Mouse (Mus musculus): ENCODE measurements at regions not wholly inside any gene's neighbourhood (a gene's known extent, or its start where the extent isn't known, plus 50 kb on each side); places are given as distances from the start of the nearest gene placed in this dataset.
A peak's percentile ranks its signal among the peaks of the same experiment; 100 is the strongest.
"Not testable (repeated sequence)": the region's sequence is repeated elsewhere in the genome, so short reads cannot be mapped to it uniquely, and the experiment has no call there.

DNA sequence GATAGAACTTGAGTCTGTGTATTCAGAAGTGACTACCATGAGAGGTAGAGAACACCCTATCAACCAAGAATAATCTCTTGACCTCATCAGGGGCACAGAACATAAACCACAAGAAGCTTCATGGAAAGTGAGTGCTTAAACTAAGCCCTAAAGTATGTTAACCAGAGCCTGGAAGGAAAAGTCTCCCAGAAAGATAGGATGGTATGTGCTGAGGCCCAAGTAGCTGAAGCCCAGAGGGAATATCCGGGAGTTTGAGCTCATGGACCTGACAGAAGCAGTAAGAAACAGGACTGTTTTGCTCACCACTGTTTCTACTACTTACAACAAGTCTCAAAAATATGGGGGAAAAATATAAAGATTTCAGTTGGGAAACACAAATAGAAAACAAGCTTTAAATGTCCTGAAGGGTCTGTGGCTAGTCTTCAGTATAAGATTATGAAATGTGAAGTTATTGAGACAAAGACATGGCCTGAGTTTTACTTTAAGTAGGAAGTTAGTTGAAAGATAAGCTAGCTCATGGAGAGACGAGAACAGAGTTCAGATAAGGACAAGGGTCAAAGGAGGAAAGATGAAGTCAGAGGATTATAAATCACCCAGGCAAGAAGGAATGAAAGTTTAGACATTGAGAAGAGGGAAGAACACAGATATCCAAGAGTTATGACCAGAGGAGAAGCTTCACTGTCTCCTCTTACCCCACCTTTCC, 315.8 kb upstream of the Tbl1xr1 start:
- DNase-seq = no peak

DNA sequence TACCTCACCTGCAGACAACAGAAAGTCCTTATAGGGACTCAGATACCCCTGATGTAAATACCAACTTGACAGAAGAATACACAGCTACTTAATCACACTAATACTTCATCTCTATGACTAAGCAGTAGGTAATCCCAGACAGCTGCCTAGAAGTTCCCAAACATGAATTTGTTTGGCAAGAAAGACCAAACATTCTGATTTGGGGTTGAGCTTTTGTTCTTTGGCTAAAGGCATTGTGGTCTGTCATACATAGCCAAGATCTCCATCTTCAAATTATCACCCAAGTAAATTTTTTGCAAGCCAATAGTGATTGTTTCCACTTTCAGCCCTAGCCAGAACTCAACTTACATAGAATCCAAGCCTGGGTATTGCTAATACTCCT, 315.2 kb upstream of the Tbl1xr1 start:
- no peak for DNase-seq

GRCm38 (mm10) chr3:21761909-21762308, 314.5 kb upstream of the Tbl1xr1 start:
- no peak for DNase-seq

DNA sequence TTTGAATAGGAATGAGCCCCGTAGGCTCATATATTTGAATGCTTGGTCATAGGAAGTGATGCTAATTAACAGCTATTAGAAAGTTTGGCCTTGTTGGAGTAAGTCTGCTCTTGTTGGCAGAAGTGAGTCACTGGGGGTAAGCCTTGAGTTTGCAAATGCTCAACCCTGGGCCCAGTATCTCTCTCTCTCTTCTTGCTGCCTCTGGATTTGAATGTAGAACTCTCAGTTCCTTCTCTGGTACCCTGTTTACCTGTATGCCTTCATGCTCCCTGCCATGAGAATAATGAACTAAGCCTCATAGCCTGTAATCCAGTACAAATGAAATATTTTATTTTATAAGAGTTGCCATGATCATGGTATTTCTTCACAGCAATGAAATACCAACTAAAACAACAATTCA, 308.4 kb upstream of the Tbl1xr1 start:
- no peak for DNase-seq

GRCm38 (mm10) chr3:21769920-21770547, 306.4 kb upstream of the Tbl1xr1 start:
- no peak for DNase-seq

GRCm38 (mm10) chr3:21771752-21772298, 304.6 kb upstream of the Tbl1xr1 start:
- DNase-seq = no peak

GRCm38 (mm10) chr3:21774172-21774842, 302.1 kb upstream of the Tbl1xr1 start:
- DNase-seq = no peak

- no peak for DNase-seq
Measured at GRCm38 (mm10) chr3:21778789-21779188, 297.7 kb upstream of the Tbl1xr1 start.

GRCm38 (mm10) chr3:21791983-21792631, 284.3 kb upstream of the Tbl1xr1 start:
- DNase-seq = no peak

GRCm38 (mm10) chr3:21798139-21798538, 278.3 kb upstream of the Tbl1xr1 start:
- no peak for DNase-seq

DNA sequence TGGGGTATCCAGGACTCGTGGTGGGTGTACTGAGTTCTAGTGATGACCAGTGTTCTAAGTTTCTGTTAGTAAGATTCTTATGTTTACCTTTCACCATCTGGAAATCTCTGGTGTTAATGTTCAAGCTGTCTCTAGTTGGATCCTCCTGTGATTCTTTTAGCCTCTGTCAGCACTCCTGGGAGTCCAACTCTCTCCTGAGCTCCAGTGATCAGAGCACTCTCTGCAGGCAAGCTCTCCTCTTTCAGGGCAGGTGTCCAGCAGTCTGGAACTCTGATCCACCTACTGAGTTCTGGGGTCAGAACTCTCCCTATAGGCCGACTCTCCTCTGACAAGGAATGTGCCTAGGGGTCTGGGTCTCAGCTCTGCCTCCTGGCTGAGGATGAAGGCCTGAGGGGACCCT, 272.6 kb upstream of the Tbl1xr1 start:
- DNase-seq = not testable (repeated sequence)

GRCm38 (mm10) chr3:21806494-21807157, 269.8 kb upstream of the Tbl1xr1 start:
- DNase-seq = no peak

DNA sequence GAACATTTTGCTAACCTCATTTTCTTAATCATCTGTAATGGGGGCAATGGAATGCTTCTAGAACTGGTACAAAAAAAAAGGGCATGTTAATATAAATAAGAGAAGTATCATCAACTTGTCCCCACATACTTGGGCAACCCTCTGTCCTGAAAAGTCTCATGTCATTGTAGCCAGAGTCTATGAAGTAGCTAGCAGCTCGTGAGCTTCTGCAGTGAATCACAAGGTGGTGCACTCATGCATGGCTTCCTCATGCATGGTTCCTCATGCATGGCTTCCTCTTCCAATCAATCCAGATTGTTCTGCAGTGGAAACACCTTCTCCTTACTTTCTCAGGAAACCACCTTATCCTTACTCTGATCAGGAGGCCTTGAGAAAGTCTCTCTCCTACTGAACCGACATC, 267.9 kb upstream of the Tbl1xr1 start:
- no peak for DNase-seq

GRCm38 (mm10) chr3:21809769-21810470, 266.5 kb upstream of the Tbl1xr1 start:
- peak in 1 of 2 experiments; percentile 17 for DNase-seq

- DNase-seq = no peak
Measured at GRCm38 (mm10) chr3:21813401-21813800, 263.1 kb upstream of the Tbl1xr1 start.

DNA sequence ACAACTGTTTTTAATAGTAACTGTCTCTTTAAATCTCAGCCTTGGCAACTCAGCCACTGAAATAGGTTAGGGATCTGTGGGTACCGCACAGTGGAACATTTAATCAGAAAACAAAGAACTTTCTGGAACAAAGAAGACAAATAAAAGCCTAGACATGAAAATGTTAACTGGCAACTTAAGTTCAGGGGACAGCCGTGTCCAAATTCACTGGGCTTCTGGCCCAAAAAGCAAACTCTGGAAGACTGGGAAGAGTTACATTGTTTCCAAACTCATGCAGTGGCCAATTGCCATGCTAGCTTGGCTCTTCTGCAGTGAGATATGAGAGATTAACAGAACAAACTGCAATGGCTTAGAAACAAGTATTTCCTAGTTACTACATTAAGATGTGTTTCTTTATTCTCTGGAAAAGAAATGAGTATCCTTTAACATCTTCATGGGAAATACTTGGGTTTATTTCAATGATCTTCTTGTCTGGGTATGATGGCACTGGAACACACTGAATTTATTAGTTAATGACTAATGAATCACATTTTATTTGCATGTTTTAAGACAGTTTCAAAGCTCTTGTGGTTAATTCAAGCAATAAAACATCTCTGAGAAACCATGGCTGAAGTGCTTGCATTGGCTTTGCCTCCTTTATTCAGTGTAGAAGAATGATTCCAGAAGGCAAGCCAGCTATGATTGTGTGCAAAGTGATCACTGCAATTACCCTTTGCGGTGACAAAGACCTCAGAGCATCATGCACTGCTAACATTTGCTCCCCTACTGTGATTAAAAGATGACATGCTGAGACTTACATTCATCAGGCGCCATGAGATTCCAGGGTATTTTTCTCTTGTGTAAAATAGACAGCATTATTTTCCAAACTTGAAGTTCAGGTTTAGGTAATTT, 259.2 kb upstream of the Tbl1xr1 start:
- no peak for DNase-seq

DNA sequence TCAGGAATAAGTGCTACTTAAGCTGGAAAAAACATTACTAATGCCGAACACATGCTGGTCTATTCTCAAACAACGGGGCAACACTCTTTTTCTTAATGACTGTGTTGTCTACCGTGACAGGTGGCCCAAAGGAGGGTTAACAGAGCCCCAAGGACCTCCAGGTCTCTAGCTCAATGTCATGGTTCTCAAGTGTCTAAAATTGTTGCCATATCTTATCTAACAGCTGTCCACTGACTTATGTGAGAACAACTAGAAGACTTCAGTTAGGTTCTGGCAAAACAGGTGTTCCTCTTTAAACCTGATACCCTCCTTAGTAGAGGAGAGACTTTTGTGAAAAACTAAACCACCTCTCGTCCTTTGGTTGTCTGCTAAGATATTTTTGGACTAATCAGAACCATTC, 257.4 kb upstream of the Tbl1xr1 start:
- no peak for DNase-seq

DNA sequence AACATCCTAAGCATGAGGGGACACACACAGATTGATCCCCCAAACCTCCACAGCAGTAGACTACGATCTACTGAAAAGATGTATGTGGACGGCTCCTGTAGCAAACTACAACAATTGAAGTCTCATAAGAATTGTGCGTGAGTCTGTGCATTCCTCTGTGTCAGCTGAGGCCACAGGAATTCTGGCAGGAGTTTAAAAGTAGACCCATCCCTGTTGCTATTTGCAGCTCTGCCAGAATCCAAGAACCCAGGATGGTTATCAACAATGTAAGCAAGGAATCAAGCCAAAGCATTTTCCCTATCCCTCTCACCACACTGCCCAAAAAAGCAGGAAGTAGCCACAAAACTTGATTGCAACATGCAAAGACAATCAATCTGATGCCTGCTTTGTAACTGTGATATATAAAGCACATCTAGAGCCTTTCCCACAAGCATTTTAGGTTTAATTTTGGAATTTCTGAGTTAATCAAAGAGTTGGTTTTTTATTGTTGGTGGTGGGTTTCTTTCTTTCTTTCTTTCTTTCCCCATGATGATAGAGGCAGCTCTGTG, 256.3 kb upstream of the Tbl1xr1 start:
- no peak for DNase-seq

DNA sequence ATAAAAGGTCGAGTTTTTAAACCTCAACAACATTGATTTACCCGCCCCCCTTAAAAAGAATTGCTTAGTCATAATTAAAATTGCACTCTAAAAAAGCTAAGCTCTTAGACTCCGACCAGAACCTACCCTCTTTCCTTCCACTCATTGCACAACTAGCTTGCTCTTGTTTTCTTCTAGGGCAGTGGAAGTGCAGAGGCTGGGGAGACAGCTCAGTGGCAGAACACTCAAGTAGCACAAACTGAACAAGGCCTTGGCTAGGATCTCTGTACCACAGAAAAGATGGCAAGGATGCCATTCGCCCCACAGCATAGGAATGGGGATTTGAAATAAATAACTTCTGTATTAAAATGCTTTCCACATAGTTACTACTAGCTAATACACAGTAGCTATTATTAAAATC, 253.8 kb upstream of the Tbl1xr1 start:
- DNase-seq = no peak

DNA sequence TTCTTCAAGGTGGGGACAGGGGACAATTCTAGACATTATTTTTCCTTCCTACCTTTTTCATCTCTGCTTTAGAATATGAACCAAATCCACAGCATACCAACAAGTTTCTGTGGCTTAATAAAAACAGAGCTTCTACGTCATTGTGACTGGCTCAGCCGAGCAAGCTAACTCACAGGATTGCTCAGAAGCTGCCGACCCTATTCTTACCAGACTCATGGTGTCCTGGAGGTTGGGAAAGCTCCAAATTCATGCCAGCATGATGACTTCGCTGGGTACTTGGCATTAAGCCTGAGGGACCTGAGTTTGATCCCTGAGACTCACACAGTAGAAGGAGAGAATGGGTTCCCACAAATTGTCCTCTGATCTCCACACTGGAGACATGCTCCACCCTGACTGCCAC, 253.1 kb upstream of the Tbl1xr1 start:
- DNase-seq = no peak

Data from thymus, postnatal 36 days (tissue).